Mouse (Mus musculus): ENCODE measurements at regions not wholly inside any gene's neighbourhood (a gene's known extent, or its start where the extent isn't known, plus 50 kb on each side); places are given as distances from the start of the nearest gene placed in this dataset.

- DNase-seq (ENCODE audit: low spot score) = no peak
Observed at GRCm38 (mm10) chr14:68784395-68784794, 509.7 kb downstream of the Synb start.

- no peak for DNase-seq (ENCODE audit: low spot score)
Observed at GRCm38 (mm10) chr14:68783216-68783615, 510.9 kb downstream of the Synb start.

- no peak for DNase-seq (ENCODE audit: low spot score)
Observed at GRCm38 (mm10) chr14:68770411-68770810, 523.7 kb downstream of the Synb start.

- DNase-seq (ENCODE audit: low spot score) = no peak
Observed at GRCm38 (mm10) chr14:68762916-68763315, 531.2 kb downstream of the Synb start.

- DNase-seq (ENCODE audit: low spot score) = no peak
Observed at GRCm38 (mm10) chr14:68744661-68745060, 549.4 kb downstream of the Synb start.

GRCm38 (mm10) chr14:68738474-68738873 is 555.6 kb downstream of the Synb start:
- DNase-seq (ENCODE audit: low spot score) = no peak

- peak; percentile 63 for DNase-seq (ENCODE audit: low spot score)
Observed at GRCm38 (mm10) chr14:68735756-68736155, 558.3 kb downstream of the Synb start.

GRCm38 (mm10) chr14:68721156-68721555 is 572.9 kb downstream of the Synb start:
- no peak for DNase-seq (ENCODE audit: low spot score)

GRCm38 (mm10) chr14:68719429-68720160 is 574.5 kb downstream of the Synb start:
- no peak for DNase-seq (ENCODE audit: low spot score)

GRCm38 (mm10) chr14:68718846-68719245 is 575.3 kb downstream of the Synb start:
- DNase-seq (ENCODE audit: low spot score) = no peak

Data from ovary, postnatal 36 days (tissue).